Mouse (Mus musculus) CH12.LX (cell line): ENCODE measurements around the gene Prm2. TPM values are rescaled to one million over a fixed set of nuclear protein-coding genes. Genes with fewer than 3 reads are reported as not detected.

Experiments used
- DNase-seq: peaks from one replicate; pipeline ENCODE4 v3.0.0-alpha.2; 2013; ENCODE audit errors: extremely low read depth
- H3K27ac ChIP-seq: 2 replicates; pipeline ENCODE4 v1.5.1; 2012; ENCODE audit warnings: low read depth, mild to moderate bottlenecking, control low read depth, moderate library complexity; ENCODE audit not compliant: insufficient read depth
- H3K27me3 ChIP-seq: replicated peaks from 2 replicates; pipeline ENCODE3; 2012; ENCODE audit warnings: inconsistent platforms
- H3K36me3 ChIP-seq, 2 experiments: replicated peaks in 1 of 2; 2 replicates each; pipeline versions ENCODE3 to v1.6.1; 2012; ENCODE audit warnings: inconsistent platforms in 1 of 2, low read length in 1 of 2, mild to moderate bottlenecking in 1 of 2, mixed read lengths in 1 of 2, moderate library complexity in 1 of 2; ENCODE audit not compliant: control insufficient read depth in 1 of 2, insufficient read depth in 1 of 2
- H3K4me1 ChIP-seq, 2 experiments: 2 replicates each; pipeline ENCODE4 v1.6.1; 2012; ENCODE audit warnings: inconsistent platforms in 1 of 2, moderate library complexity in 1 of 2; ENCODE audit not compliant: insufficient read depth in 2 of 2, control insufficient read depth in 1 of 2
- H3K4me2 ChIP-seq: 2 replicates; pipeline ENCODE4 v1.6.1; 2012; ENCODE audit warnings: low read depth, mild to moderate bottlenecking, control low read depth; ENCODE audit not compliant: poor library complexity, insufficient read depth, severe bottlenecking
- H3K4me3 ChIP-seq, 3 experiments: fragments of 150-350 bp in 1 of 3; sonication (generic) in 1 of 3; replicated peaks in 1 of 3; 2 replicates each; pipeline versions ENCODE3 to v1.5.1; 2011 to 2012; ENCODE audit warnings: low read depth in 2 of 3, low read length in 2 of 3, mild to moderate bottlenecking in 2 of 3, moderate library complexity in 2 of 3, control low read depth in 1 of 3, improper control_type of control experiment in 1 of 3, inconsistent platforms in 1 of 3, mixed read lengths in 1 of 3; ENCODE audit not compliant: poor library complexity in 1 of 3
- H3K79me2 ChIP-seq: replicated peaks from 2 replicates; pipeline ENCODE4 v1.6.1; 2012; ENCODE audit warnings: mild to moderate bottlenecking, moderate library complexity; ENCODE audit not compliant: control insufficient read depth, poor library complexity, insufficient read depth, severe bottlenecking; ENCODE audit errors: extremely low read depth
- H3K9ac ChIP-seq: 2 replicates; pipeline ENCODE4 v1.6.1; 2012; ENCODE audit warnings: low read depth, mild to moderate bottlenecking, control low read depth, moderate library complexity; ENCODE audit not compliant: insufficient read depth
- H3K9me3 ChIP-seq: replicated peaks from 2 replicates; pipeline ENCODE3; 2012; ENCODE audit warnings: low read length, inconsistent platforms, mixed read lengths
- BHLHE40 ChIP-seq: IDR thresholded peaks from 2 replicates; pipeline ENCODE4 v1.6.1; 2011; ENCODE audit warnings: mild to moderate bottlenecking, low read depth, low read length, improper control_type of control experiment
- CHD1 ChIP-seq: IDR thresholded peaks from 2 replicates; pipeline ENCODE4 v1.6.1; 2012; ENCODE audit warnings: low read depth, low read length, improper control_type of control experiment, inconsistent platforms
- CHD2 ChIP-seq: IDR thresholded peaks from 2 replicates; pipeline ENCODE4 v1.6.1; 2011; ENCODE audit warnings: low read length, improper control_type of control experiment
- CTCF ChIP-seq, 2 experiments: IDR thresholded peaks in 1 of 2; conservative IDR thresholded peaks in 1 of 2; 2 replicates each; pipeline ENCODE4 v1.5.1; 2011 to 2012; ENCODE audit warnings: low read depth in 2 of 2, low read length in 2 of 2, improper control_type of control experiment in 1 of 2, inconsistent platforms in 1 of 2, mild to moderate bottlenecking in 1 of 2, moderate library complexity in 1 of 2
- E2F4 ChIP-seq: IDR thresholded peaks from 2 replicates; pipeline ENCODE4 v1.6.1; 2011; ENCODE audit warnings: low read depth, low read length, improper control_type of control experiment; ENCODE audit not compliant: insufficient replicate concordance
- ELF1 ChIP-seq: IDR thresholded peaks from 2 replicates; pipeline ENCODE4 v1.6.1; 2014; ENCODE audit warnings: low read depth, mild to moderate bottlenecking, inconsistent platforms, low read length, improper control_type of control experiment
- EP300 ChIP-seq: IDR thresholded peaks from 2 replicates; pipeline ENCODE4 v1.6.1; 2011; ENCODE audit warnings: low read length, improper control_type of control experiment
- ETS1 ChIP-seq: conservative IDR thresholded peaks from 2 replicates; pipeline ENCODE4 v1.6.1; 2012; ENCODE audit warnings: low read depth, mild to moderate bottlenecking, inconsistent platforms, low read length, improper control_type of control experiment, moderate library complexity
- GABPA ChIP-seq: IDR thresholded peaks from 2 replicates; pipeline ENCODE4 v1.6.1; 2012; ENCODE audit warnings: low read depth, low read length, improper control_type of control experiment, inconsistent platforms; ENCODE audit not compliant: insufficient replicate concordance
- HCFC1 ChIP-seq: IDR thresholded peaks from 2 replicates; pipeline ENCODE4 v1.6.1; 2012; ENCODE audit warnings: low read depth, mild to moderate bottlenecking, inconsistent platforms, low read length, improper control_type of control experiment
- IRF4 ChIP-seq: IDR thresholded peaks from 2 replicates; pipeline ENCODE4 v1.6.1; 2014; ENCODE audit warnings: low read depth, mild to moderate bottlenecking, inconsistent platforms, low read length, improper control_type of control experiment
- JUND ChIP-seq: conservative IDR thresholded peaks from 2 replicates; pipeline ENCODE4 v1.6.1; 2011; ENCODE audit warnings: low read depth, low read length, improper control_type of control experiment
- KAT2A ChIP-seq: IDR thresholded peaks from 2 replicates; pipeline ENCODE4 v1.6.1; 2012; ENCODE audit warnings: low read length, improper control_type of control experiment, inconsistent platforms; ENCODE audit not compliant: insufficient replicate concordance
- MAX ChIP-seq: IDR thresholded peaks from 2 replicates; pipeline ENCODE4 v1.6.1; 2011; ENCODE audit warnings: low read length, improper control_type of control experiment
- MAZ ChIP-seq: IDR thresholded peaks from 2 replicates; pipeline ENCODE4 v1.6.1; 2012; ENCODE audit warnings: low read depth, mild to moderate bottlenecking, inconsistent platforms, low read length, improper control_type of control experiment, moderate library complexity
- MEF2A ChIP-seq: IDR thresholded peaks from 2 replicates; pipeline ENCODE4 v1.6.1; 2014; ENCODE audit warnings: low read depth, mild to moderate bottlenecking, inconsistent platforms, low read length, improper control_type of control experiment, borderline replicate concordance
- NRF1 ChIP-seq: IDR thresholded peaks from 2 replicates; pipeline ENCODE4 v1.6.1; 2014; ENCODE audit warnings: low read depth, mild to moderate bottlenecking, inconsistent platforms, low read length, improper control_type of control experiment, moderate library complexity
- POLR2A ChIP-seq: IDR thresholded peaks from 2 replicates; pipeline ENCODE4 v1.6.1; 2011; ENCODE audit warnings: low read depth, mild to moderate bottlenecking, improper control_type of control experiment, low read length
- POLR2AphosphoS2 ChIP-seq: IDR thresholded peaks from 2 replicates; pipeline ENCODE4 v1.6.1; 2011; ENCODE audit warnings: low read depth, low read length, improper control_type of control experiment
- RAD21 ChIP-seq: IDR thresholded peaks from 2 replicates; pipeline ENCODE4 v1.6.1; 2011; ENCODE audit warnings: low read depth, mild to moderate bottlenecking, low read length, improper control_type of control experiment, moderate library complexity
- RCOR1 ChIP-seq: conservative IDR thresholded peaks from 2 replicates; pipeline ENCODE4 v1.6.1; 2012; ENCODE audit warnings: low read depth, mild to moderate bottlenecking, inconsistent platforms, low read length, improper control_type of control experiment
- SMC3 ChIP-seq: IDR thresholded peaks from 2 replicates; pipeline ENCODE4 v1.6.1; 2011; ENCODE audit warnings: low read depth, low read length, improper control_type of control experiment
- TBP ChIP-seq: conservative IDR thresholded peaks from 2 replicates; pipeline ENCODE4 v1.6.1; 2011; ENCODE audit warnings: low read depth, low read length, improper control_type of control experiment
- TCF12 ChIP-seq: IDR thresholded peaks from 2 replicates; pipeline ENCODE4 v1.6.1; 2014; ENCODE audit warnings: low read depth, mild to moderate bottlenecking, inconsistent platforms, low read length, improper control_type of control experiment
- UBTF ChIP-seq: IDR thresholded peaks from 2 replicates; pipeline ENCODE4 v1.6.1; 2012; ENCODE audit warnings: low read depth, mild to moderate bottlenecking, inconsistent platforms, low read length, improper control_type of control experiment, moderate library complexity
- USF2 ChIP-seq: conservative IDR thresholded peaks from 2 replicates; pipeline ENCODE4 v1.6.1; 2011; ENCODE audit warnings: low read depth, low read length, improper control_type of control experiment
- ZC3H11A ChIP-seq: IDR thresholded peaks from 2 replicates; pipeline ENCODE4 v1.6.1; 2012; ENCODE audit warnings: low read depth, mild to moderate bottlenecking, inconsistent platforms, low read length, improper control_type of control experiment
- ZKSCAN1 ChIP-seq: IDR thresholded peaks from 2 replicates; pipeline ENCODE4 v1.6.1; 2012; ENCODE audit warnings: low read depth, inconsistent platforms, low read length, improper control_type of control experiment, borderline replicate concordance
- ZNF384 ChIP-seq: IDR thresholded peaks from 2 replicates; pipeline ENCODE4 v1.6.1; 2012; ENCODE audit warnings: low read depth, low read length, improper control_type of control experiment, inconsistent platforms
- dilution Hi-C: fragments of 300-500 bp; cut with MboI; formaldehyde crosslinking; loops from 2 replicates; pipeline ENCODE4 v1.14.3; 2020; ENCODE audit warnings: low sequenced_read_pairs; ENCODE audit not compliant: extremely low pct_unique_long_range_greater_than_20kb, extremely low pct_ligation_motif_present
- in situ Hi-C: fragments of 300-500 bp; cut with MboI; formaldehyde crosslinking; loops from 3 replicates; pipeline ENCODE4 v1.14.3; 2019; ENCODE audit warnings: low sequenced_read_pairs, low pct_ligation_motif_present, low pct_unique_long_range_greater_than_20kb, mixed read lengths
- polyA plus RNA-seq: library from polyadenylated mRNA; unstranded; fragments of >175 nt; gene quantifications from 2 replicates; pipeline ENCODE4 v1.2.1, GENCODE M21; 2012; ENCODE audit warnings: low read depth; ENCODE audit not compliant: insufficient read length
- total RNA-seq, 2 experiments: library from RNA; depleted of rRNA; stranded (reverse); fragments of 300-350 nt in 1 of 2; fragments of >200 nt in 1 of 2; gene quantifications; 2 replicates each; pipeline ENCODE4 v1.2.3; 2012 to 2014

Prm2 gene
- total and polyA plus RNA-seq, 3 experiments, result not detected

- in situ Hi-C loops, result no loop called here
- Histone ChIP-seq H3K9ac (no peak overlapping the region), H3K27me3 (peaks cover 4% of the 10 kb centered on the region), H3K4me2 (no peak overlapping the region), H3K27ac (no peak overlapping the region), H3K79me2 (no peaks in the 10 kb centered on the region), H3K4me3 (no peak overlapping the region), H3K36me3 (no peaks in the 10 kb centered on the region), H3K9me3 (peaks cover 3% of the 10 kb centered on the region), H3K4me1 (peaks cover 32 to 53% of the 10 kb centered on the region in 2 experiments)
- TF ChIP-seq POLR2AphosphoS2 (no peak), RCOR1 (no peak), CHD1 (no peak), KAT2A (no peak), ETS1 (peak; percentile 68), POLR2A (no peak), HCFC1 (no peak), UBTF (no peak), NRF1 (no peak), CHD2 (no peak), ZC3H11A (no peak), MEF2A (peak; percentile 32; the same call in 1 of the 2 replicates), IRF4 (no peak; the same call in 1 of the 2 replicates), ZNF384 (no peak), USF2 (no peak), MAZ (no peak), ELF1 (0 out of 2 replicates have a peak, but pooled peaks have one; percentile 14), ZKSCAN1 (no peak), BHLHE40 (peak; percentile 50), TCF12 (peak; percentile 71), MAX (no peak), E2F4 (no peak), CTCF (conservative IDR thresholded peaks at IDR 0.05 in 1 of 2, IDR thresholded peaks at IDR 0.05 in 1 of 2; ENCODE audit: low read depth in 2 of 2, low read length in 2 of 2) (no peak), RAD21 (no peak), SMC3 (no peak), GABPA (no peak), JUND (no peak), EP300 (0 out of 2 replicates have a peak, but pooled peaks have one; percentile 28), TBP (no peak)
- peak; percentile 56 for DNase-seq
- dilution Hi-C loops, result no loop called here
These were observed 22.7 kb upstream of the Prm2 start for GRCm38 (mm10) chr16:10818579-10819135.
